Mouse (Mus musculus) hindbrain, embryonic 16.5 days (tissue): ENCODE measurements at regions not wholly inside any gene's neighbourhood (a gene's known extent, or its start where the extent isn't known, plus 50 kb on each side); places are given as distances from the start of the nearest gene placed in this dataset.

Experiments used
- ATAC-seq: fragments of 200-750 bp; cut with Nextera tagmentation; 2 replicates; pipeline ENCODE4 v1.8.0; 2017; ENCODE audit warnings: moderate TSS enrichment, moderate library complexity
- H3K27ac ChIP-seq: fragments of 300-500 bp; sonication (generic); 2 replicates; pipeline ENCODE4 v1.5.1; 2014; ENCODE audit warnings: low read depth, mild to moderate bottlenecking, control low read depth, low read length, moderate library complexity
- H3K27me3 ChIP-seq: fragments of 300-500 bp; sonication (generic); replicated peaks from 2 replicates; pipeline ENCODE4 v1.6.1; 2014; ENCODE audit warnings: low read length; ENCODE audit not compliant: control insufficient read depth, insufficient read depth
- H3K36me3 ChIP-seq: fragments of 300-500 bp; sonication (generic); 2 replicates; pipeline ENCODE4 v1.6.1; 2014; ENCODE audit warnings: mild to moderate bottlenecking, low read length, moderate library complexity, mixed read lengths; ENCODE audit not compliant: control insufficient read depth, insufficient read depth
- H3K4me1 ChIP-seq: fragments of 300-500 bp; sonication (generic); 2 replicates; pipeline ENCODE4 v1.6.1; 2014; ENCODE audit warnings: low read depth, low read length; ENCODE audit not compliant: control insufficient read depth, insufficient read depth
- H3K4me2 ChIP-seq: fragments of 300-500 bp; sonication (generic); 2 replicates; pipeline ENCODE4 v1.6.1; 2014; ENCODE audit warnings: mild to moderate bottlenecking, low read length, control low read depth, moderate library complexity
- H3K4me3 ChIP-seq: fragments of 300-500 bp; sonication (generic); 2 replicates; pipeline ENCODE4 v1.5.1; 2014; ENCODE audit warnings: mild to moderate bottlenecking, low read length, control low read depth, moderate library complexity
- H3K9ac ChIP-seq: fragments of 300-500 bp; sonication (generic); 2 replicates; pipeline ENCODE4 v1.6.1; 2014; ENCODE audit warnings: low read depth, mild to moderate bottlenecking, control low read depth, low read length, moderate library complexity
- H3K9me3 ChIP-seq: fragments of 300-500 bp; sonication (generic); 2 replicates; pipeline ENCODE4 v1.6.1; 2014; ENCODE audit warnings: mild to moderate bottlenecking, low read length, moderate library complexity; ENCODE audit not compliant: control insufficient read depth
- WGBS: fragments of 180-500 bp; shearing (Covaris S2); extraction: QIAGEN DNeasy Blood & Tissue Kit; methylation state at CpG from one replicate; pipeline ENCODE4 v1.1.7; 2014; 5-methylcytosine and 5-hydroxymethylcytosine counted together

DNA sequence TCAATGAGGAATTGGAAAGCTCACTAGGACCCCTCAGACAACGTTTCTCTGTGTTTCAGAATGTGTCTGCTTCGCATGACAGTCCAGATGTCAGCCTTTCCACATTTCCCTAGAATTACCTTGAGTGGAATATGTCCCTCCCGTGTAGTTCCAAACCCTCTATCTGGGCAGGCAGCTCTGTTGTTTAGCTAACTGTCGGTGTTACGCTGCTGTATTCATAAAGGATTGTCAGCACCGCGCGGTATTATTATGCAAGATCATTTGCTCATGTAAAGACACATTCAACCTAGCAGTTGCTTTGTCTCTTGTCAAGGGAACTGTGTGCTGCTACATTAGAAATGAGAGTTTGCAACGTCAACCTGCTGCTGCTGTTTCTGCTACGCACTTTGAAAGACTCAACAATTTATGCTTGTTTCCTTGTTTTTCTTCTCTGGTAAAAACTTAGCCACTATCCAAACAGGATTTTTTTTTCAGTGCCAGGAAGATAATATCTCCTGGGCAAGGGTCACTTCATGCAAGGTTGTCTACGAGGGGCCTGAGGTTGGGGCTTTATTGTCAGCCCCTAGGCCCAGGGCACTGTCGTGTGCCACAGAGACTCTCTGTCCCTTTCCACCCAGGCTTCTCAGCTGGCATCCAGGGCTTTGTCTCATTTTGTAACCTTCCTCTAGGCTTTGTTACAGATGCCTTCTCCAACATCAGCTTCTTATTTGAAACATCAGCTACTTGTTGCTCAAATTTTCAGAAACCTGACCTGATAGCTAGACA, 340.8 kb upstream of the Prkd1 start:
- no peaks in the 10 kb centered on the region for H3K27me3 ChIP-seq
- H3K4me2 ChIP-seq: no peak overlapping the region
- H3K9me3 ChIP-seq: no peaks in the 10 kb centered on the region
- H3K4me3 ChIP-seq: no peak overlapping the region
- no peak for ATAC-seq
- H3K9ac ChIP-seq: no peak overlapping the region
- H3K27ac ChIP-seq: no peak overlapping the region
- WGBS: 35% methylated on average over 12 of the region's 12 CpGs
- no peaks in the 10 kb centered on the region for H3K36me3 ChIP-seq
- no peaks in the 10 kb centered on the region; the same call in 1 of the 2 replicates for H3K4me1 ChIP-seq

GRCm38 (mm10) chr12:50981318-50981717, 332.4 kb upstream of the Prkd1 start:
- Histone ChIP-seq H3K4me1 (no peaks in the 10 kb centered on the region), H3K9ac (no peak overlapping the region), H3K36me3 (no peaks in the 10 kb centered on the region), H3K4me2 (no peak overlapping the region), H3K9me3 (no peaks in the 10 kb centered on the region), H3K4me3 (no peak overlapping the region), H3K27ac (no peak overlapping the region), H3K27me3 (no peaks in the 10 kb centered on the region)
- no peak for ATAC-seq
- 82% methylated on average over 5 of the region's 5 CpGs for WGBS

DNA sequence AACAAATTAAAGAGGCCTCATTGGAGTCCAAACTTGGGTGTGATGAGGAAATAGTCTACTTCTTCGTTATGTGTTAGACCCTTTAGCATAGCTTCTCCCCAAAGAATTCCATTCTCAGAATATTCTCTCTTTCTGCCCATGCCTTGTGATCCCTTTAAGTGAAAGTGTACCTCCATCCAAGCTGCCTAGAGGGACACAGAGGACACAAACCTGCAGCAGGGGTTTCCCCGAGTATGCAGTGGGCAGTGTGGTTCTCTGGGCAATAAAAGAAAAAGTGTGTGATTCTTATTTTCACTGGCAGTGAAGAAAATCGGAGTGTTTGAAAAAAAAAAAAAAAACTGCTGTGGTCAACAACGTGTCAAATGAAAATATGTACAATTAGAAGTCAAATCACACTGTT, 331.9 kb upstream of the Prkd1 start:
- H3K36me3 ChIP-seq: no peaks in the 10 kb centered on the region
- H3K4me2 ChIP-seq: no peak overlapping the region
- H3K9ac ChIP-seq: no peak overlapping the region
- H3K4me3 ChIP-seq: no peak overlapping the region
- ATAC-seq: no peak
- no peaks in the 10 kb centered on the region for H3K9me3 ChIP-seq
- H3K4me1 ChIP-seq: no peaks in the 10 kb centered on the region
- 77% methylated on average over 4 of the region's 4 CpGs for WGBS
- H3K27me3 ChIP-seq: no peaks in the 10 kb centered on the region
- no peak overlapping the region for H3K27ac ChIP-seq

DNA sequence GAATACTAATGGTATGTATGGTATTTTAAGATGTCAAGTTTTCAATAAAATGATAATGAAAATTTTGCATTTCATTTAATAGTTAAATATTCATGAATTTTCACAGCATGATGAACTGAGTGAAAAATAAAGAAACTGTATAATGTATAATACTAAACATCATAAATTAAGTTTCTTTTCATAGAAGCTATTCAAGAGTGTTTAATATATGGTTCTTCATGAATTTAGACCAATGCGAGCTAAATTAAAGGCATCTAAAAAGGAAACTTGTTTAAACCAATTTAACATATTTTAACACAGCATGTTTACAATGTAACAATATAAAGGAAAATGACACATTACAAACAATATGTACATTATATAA, 321.8 kb upstream of the Prkd1 start:
- Histone ChIP-seq H3K4me2 (no peak overlapping the region), H3K9me3 (no peaks in the 10 kb centered on the region), H3K27ac (no peak overlapping the region), H3K4me1 (no peaks in the 10 kb centered on the region), H3K4me3 (no peak overlapping the region), H3K36me3 (no peaks in the 10 kb centered on the region), H3K9ac (no peak overlapping the region), H3K27me3 (no peaks in the 10 kb centered on the region)
- no peak for ATAC-seq
- 69% methylated on average over 1 of the region's 1 CpGs for WGBS

GRCm38 (mm10) chr12:50969887-50970758, 321.2 kb upstream of the Prkd1 start:
- Histone ChIP-seq H3K36me3 (no peaks in the 10 kb centered on the region), H3K27me3 (no peaks in the 10 kb centered on the region), H3K4me2 (no peak overlapping the region), H3K27ac (no peak overlapping the region; the same call in 1 of the 2 replicates), H3K4me1 (no peaks in the 10 kb centered on the region), H3K9ac (no peak overlapping the region), H3K9me3 (no peaks in the 10 kb centered on the region), H3K4me3 (no peak overlapping the region)
- ATAC-seq: no peak
- WGBS: 41% methylated on average over 4 of the region's 4 CpGs

DNA sequence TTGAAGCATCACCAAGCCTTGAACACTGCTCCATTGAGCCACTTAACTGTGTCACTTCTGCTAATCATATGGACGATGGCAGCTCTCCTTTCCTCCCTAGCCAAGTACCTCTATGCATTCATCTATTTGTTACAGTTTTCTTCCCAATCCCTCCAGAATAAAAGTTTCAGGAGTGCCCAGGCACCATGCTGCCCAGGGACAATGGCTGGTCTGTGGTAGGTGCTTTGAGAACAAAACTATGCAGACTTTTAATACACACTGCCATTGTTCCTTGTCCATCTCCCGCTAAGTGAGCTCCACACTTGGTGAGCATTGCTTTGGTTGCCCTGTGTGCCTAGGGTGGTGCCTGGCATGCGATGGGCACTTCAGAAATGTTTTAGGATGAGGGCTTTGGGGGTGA, 320.5 kb upstream of the Prkd1 start:
- H3K4me2 ChIP-seq: no peak overlapping the region
- H3K27ac ChIP-seq: no peak overlapping the region
- H3K4me1 ChIP-seq: no peaks in the 10 kb centered on the region
- no peaks in the 10 kb centered on the region for H3K36me3 ChIP-seq
- no peaks in the 10 kb centered on the region for H3K9me3 ChIP-seq
- ATAC-seq: no peak
- WGBS: 23% methylated on average over 3 of the region's 3 CpGs
- H3K4me3 ChIP-seq: no peak overlapping the region
- no peak overlapping the region for H3K9ac ChIP-seq
- H3K27me3 ChIP-seq: no peaks in the 10 kb centered on the region

- H3K9me3 ChIP-seq: no peaks in the 10 kb centered on the region
- no peak for ATAC-seq
- no peak overlapping the region for H3K4me2 ChIP-seq
- H3K9ac ChIP-seq: no peak overlapping the region
- no peaks in the 10 kb centered on the region for H3K27me3 ChIP-seq
- no peak overlapping the region for H3K4me3 ChIP-seq
- 74% methylated on average over 5 of the region's 5 CpGs for WGBS
- H3K27ac ChIP-seq: no peak overlapping the region
- H3K36me3 ChIP-seq: no peaks in the 10 kb centered on the region
- H3K4me1 ChIP-seq: no peaks in the 10 kb centered on the region
Observed at GRCm38 (mm10) chr12:50967168-50967810, 318.4 kb upstream of the Prkd1 start.

GRCm38 (mm10) chr12:50953971-50954370, 305.1 kb upstream of the Prkd1 start:
- WGBS: 97% methylated on average over 5 of the region's 5 CpGs

DNA sequence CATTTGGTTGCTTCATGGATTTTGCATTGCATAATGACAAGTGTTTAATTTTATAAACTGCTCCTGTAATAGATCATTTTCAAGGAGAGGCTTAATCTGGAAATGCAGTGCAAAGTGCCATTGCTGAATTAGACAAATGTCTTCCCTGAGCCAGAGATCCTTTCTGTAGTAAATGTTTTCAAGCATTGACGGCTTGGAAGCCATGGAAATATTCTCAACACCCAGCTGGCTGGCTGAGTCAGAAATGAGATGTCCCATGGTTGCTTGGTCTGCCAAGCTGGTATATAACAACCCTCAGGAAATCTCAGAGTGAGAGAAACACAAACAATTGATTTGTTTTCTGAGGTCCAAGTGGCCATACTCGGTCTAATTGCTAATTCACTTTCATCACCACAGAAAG, 298.1 kb upstream of the Prkd1 start:
- Histone ChIP-seq H3K27me3 (no peaks in the 10 kb centered on the region), H3K27ac (no peak overlapping the region), H3K36me3 (no peaks in the 10 kb centered on the region), H3K4me3 (no peak overlapping the region), H3K9ac (no peak overlapping the region), H3K4me2 (no peak overlapping the region), H3K9me3 (no peaks in the 10 kb centered on the region), H3K4me1 (peaks cover 2% of the 10 kb centered on the region; the same call in 1 of the 2 replicates)
- ATAC-seq: no peak
- 66% methylated on average over 2 of the region's 2 CpGs for WGBS

More at GRCm38 (mm10) chr12:50953971-50954370, 305.1 kb upstream of the Prkd1 start:
- no peak for ATAC-seq
- Histone ChIP-seq H3K4me2 (no peak overlapping the region), H3K4me1 (no peaks in the 10 kb centered on the region), H3K27ac (no peak overlapping the region), H3K9me3 (no peaks in the 10 kb centered on the region), H3K9ac (no peak overlapping the region), H3K27me3 (no peaks in the 10 kb centered on the region), H3K36me3 (no peaks in the 10 kb centered on the region), H3K4me3 (no peak overlapping the region)
